Mouse (Mus musculus) megakaryocyte-erythroid progenitor cell, adult 5-6 weeks (primary cell): Measurements from ENCODE around the gene Psg25. TPM values are rescaled to one million over a fixed set of nuclear protein-coding genes. Genes with fewer than 3 reads are reported as not detected.
"Not testable (repeated sequence)": the region's sequence is repeated elsewhere in the genome, so short reads cannot be mapped to it uniquely, and the experiment has no call there.

Experiments used
- ATAC-seq: replicated peaks from 2 replicates; pipeline ENCODE4 v1.8.0; 2016; ENCODE audit warnings: mild to moderate bottlenecking, inconsistent platforms; ENCODE audit not compliant: severe bottlenecking, poor library complexity, low FRiP score, low TSS enrichment
- total RNA-seq, 2 experiments: library from RNA; stranded (forward) in 1 of 2; stranded (reverse) in 1 of 2; fragments of 200-1000, 215-1000 nt in 1 of 2; fragments of >200 nt in 1 of 2; fragmentation: Nextera tagmentation in 1 of 2; gene quantifications; 2 replicates each; pipeline ENCODE4 v1.2.3; 2014 to 2017

Gene Psg25
- total RNA-seq (2014; fragmentation: Nextera tagmentation) (not detected in 2 replicates), total RNA-seq (2017) (not detected in 2 replicates)

DNA sequence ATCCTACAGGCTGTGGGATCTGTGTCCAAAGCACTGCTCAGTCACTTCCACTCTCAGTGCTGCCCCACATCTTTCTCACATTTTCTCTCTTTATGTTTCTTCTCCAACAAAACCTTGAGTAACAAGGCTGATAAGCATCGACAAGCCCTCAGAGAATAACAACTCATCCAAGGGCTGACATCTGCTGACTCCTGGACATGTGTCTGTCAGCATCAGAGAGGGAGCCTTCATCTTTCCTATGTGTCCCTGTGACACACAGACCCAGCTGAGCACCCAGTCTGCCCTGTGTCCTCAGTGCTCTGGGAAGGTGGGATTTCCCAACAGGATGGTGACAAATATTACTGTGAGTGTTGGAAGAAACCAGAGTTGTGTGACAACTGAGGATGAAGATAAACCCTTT, at the start of gene Psg25:
TSS of gene Psg25 (minus strand) at position 101 of the 400 bp plus-strand sequence.
- no peak for ATAC-seq

DNA sequence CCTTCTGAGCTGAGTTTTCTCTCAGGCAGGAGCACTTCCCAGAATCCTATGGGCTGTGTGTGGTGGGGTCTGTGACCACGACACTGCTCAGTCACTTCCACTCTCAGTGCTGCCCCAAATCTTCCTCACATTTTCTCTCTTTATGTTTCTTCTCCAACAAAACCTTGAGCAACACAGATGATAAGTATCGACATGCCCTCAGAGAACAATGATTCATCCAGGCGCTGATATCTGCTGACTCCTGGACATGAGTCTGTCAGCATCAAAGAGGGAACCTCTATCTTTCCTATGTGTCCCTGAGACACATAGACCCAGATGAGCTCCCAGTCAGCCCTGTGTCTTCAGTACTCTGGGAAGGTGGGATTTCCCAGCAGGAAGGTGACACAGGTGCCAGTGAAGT, 35.1 kb upstream of the Psg25 start, which contains the start of gene Psg27:
TSS of gene Psg27 (minus strand) at position 101 of the 400 bp plus-strand sequence.
- ATAC-seq: no peak

- ATAC-seq: no peak
These were observed 27.8 kb upstream of the Psg25 start for GRCm38 (mm10) chr7:18559850-18560249.

DNA sequence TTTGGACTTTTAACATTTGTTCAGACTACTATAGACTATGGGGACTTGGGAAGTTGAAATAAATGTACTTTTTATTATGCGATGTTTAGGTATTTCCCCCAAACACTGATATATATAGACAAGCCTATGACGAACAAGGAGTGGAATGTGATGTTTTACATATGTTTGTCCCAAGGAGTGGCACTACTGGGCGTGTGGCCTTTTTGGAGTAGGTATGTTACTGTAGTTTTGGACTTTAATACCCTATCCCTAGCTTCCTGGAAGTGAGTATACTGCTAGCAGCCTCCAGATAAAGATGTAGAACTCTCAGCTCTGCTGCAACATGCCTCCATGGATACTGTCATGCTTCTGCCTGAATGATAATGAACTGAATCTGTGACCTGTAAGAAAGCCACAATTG, 23.7 kb upstream of the Psg25 start:
- not testable (repeated sequence) for ATAC-seq

- ATAC-seq: no peak
These were observed 1.4 kb upstream of the Psg25 start for GRCm38 (mm10) chr7:18533420-18533819.

GRCm38 (mm10) chr7:18524668-18525067, 7.4 kb downstream of the Psg25 start:
- ATAC-seq: no peak

GRCm38 (mm10) chr7:18512848-18513247, 19.2 kb downstream of the Psg25 start:
- ATAC-seq: not testable (repeated sequence)

- ATAC-seq: not testable (repeated sequence)
These were observed 19.7 kb downstream of the Psg25 start for GRCm38 (mm10) chr7:18512417-18512816.

DNA sequence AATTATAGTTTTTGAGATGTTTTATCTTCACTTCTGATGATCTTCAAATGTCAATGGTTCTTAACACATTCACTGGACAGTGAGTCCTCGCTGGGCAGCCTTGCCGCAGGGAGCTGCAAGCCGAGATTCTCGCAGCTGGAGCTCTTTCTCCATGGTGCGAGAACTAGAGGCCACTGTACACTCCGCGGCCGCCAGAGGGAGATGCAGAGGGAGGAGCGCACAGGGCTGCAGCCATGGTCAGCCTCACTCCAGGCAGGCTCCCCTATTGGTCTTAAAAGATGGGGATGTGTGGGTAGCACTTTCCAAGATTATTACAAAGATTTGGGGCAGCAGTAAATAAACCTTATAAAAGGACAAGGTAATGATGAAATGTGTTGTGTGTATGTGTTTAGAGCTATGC, 20.6 kb downstream of the Psg25 start:
- ATAC-seq: no peak

- ATAC-seq: no peak
These were observed 48.0 kb downstream of the Psg25 start, which contains the start of gene Psg26 for GRCm38 (mm10) chr7:18484077-18484476. TSS of gene Psg26 (minus strand) at chr7:18484177.

Other genes with a start within 250 kb of the Psg25 start
- not detected in 2 replicates for gene Psg18, start 177.3 kb downstream of the Psg25 start, total RNA-seq (2014; fragmentation: Nextera tagmentation)
- gene Psg18, start 177.3 kb downstream of the Psg25 start, total RNA-seq (2017): not detected in 2 replicates
- gene Psg28, start 100.2 kb downstream of the Psg25 start, total RNA-seq (2014; fragmentation: Nextera tagmentation): not detected in 2 replicates
- gene Psg28, start 100.2 kb downstream of the Psg25 start, total RNA-seq (2017): not detected in 2 replicates
- gene Psg26, start 48.1 kb downstream of the Psg25 start, total RNA-seq (2014; fragmentation: Nextera tagmentation): not detected in 2 replicates
- not detected in 2 replicates for gene Psg26, start 48.1 kb downstream of the Psg25 start, total RNA-seq (2017)
- not detected in 2 replicates for gene Psg27, start 35.0 kb upstream of the Psg25 start, total RNA-seq (2014; fragmentation: Nextera tagmentation)
- gene Psg27, start 35.0 kb upstream of the Psg25 start, total RNA-seq (2017): not detected in 2 replicates
- gene Psg23, start 84.2 kb upstream of the Psg25 start, total RNA-seq (2014; fragmentation: Nextera tagmentation): not detected in 2 replicates
- gene Psg23, start 84.2 kb upstream of the Psg25 start, total RNA-seq (2017): not detected in 2 replicates
- gene Psg21, start 124.5 kb upstream of the Psg25 start, total RNA-seq (2014; fragmentation: Nextera tagmentation): not detected in 2 replicates
- not detected in 2 replicates for gene Psg21, start 124.5 kb upstream of the Psg25 start, total RNA-seq (2017)
- not detected in 2 replicates for gene Psg20, start 153.9 kb upstream of the Psg25 start, total RNA-seq (2014; fragmentation: Nextera tagmentation)
- not detected in 2 replicates for gene Psg20, start 153.9 kb upstream of the Psg25 start, total RNA-seq (2017)
- not detected in 2 replicates for gene Psg22, start 185.8 kb upstream of the Psg25 start, total RNA-seq (2014; fragmentation: Nextera tagmentation)
- gene Psg22, start 185.8 kb upstream of the Psg25 start, total RNA-seq (2017): not detected in 2 replicates